Mouse (Mus musculus) heart, embryonic 14.5 days (tissue): ENCODE results near the gene Gjd2. TPM values are rescaled to one million over a fixed set of nuclear protein-coding genes. Genes with fewer than 3 reads are reported as not detected.

ENCODE experiments used
- ATAC-seq: fragments of 200-750 bp; cut with Nextera tagmentation; 2 replicates; pipeline ENCODE4 v1.8.0; 2017; ENCODE audit warnings: low read depth, moderate TSS enrichment; ENCODE audit not compliant: insufficient number of reproducible peaks, insufficient read depth, low FRiP score
- H3K27ac ChIP-seq, 2 experiments: fragments of 200-500 bp in 1 of 2; fragments of 300-500 bp in 1 of 2; sonication (generic) in 1 of 2; replicated peaks in 1 of 2; 2 replicates each; pipeline ENCODE4 v1.5.1; 2012 to 2014; ENCODE audit warnings: low read depth in 2 of 2, low read length in 2 of 2, control low read depth in 1 of 2, mild to moderate bottlenecking in 1 of 2, mixed read lengths in 1 of 2; ENCODE audit not compliant: control insufficient read depth in 1 of 2, insufficient read depth in 1 of 2
- H3K27me3 ChIP-seq: fragments of 300-500 bp; sonication (generic); 2 replicates; pipeline ENCODE4 v1.6.1; 2014; ENCODE audit warnings: mild to moderate bottlenecking, low read length, control low read depth; ENCODE audit not compliant: control insufficient read depth, insufficient read depth
- H3K36me3 ChIP-seq: fragments of 300-500 bp; sonication (generic); 2 replicates; pipeline ENCODE4 v1.6.1; 2014; ENCODE audit warnings: mild to moderate bottlenecking, control low read depth, low read length, mixed read lengths; ENCODE audit not compliant: control insufficient read depth, insufficient read depth
- H3K4me1 ChIP-seq, 2 experiments: fragments of 200-500 bp in 1 of 2; fragments of 300-500 bp in 1 of 2; sonication (generic) in 1 of 2; 2 replicates each; pipeline ENCODE4 v1.6.1; 2012 to 2014; ENCODE audit warnings: low read length in 2 of 2, control low read depth in 1 of 2, mixed read lengths in 1 of 2; ENCODE audit not compliant: control insufficient read depth in 2 of 2, insufficient read depth in 2 of 2
- H3K4me2 ChIP-seq: fragments of 300-500 bp; sonication (generic); 2 replicates; pipeline ENCODE4 v1.6.1; 2014; ENCODE audit warnings: mild to moderate bottlenecking, low read length
- H3K4me3 ChIP-seq, 2 experiments: fragments of 200-500 bp in 1 of 2; fragments of 300-500 bp in 1 of 2; sonication (generic) in 1 of 2; 2 replicates each; pipeline ENCODE4 v1.5.1; 2012 to 2014; ENCODE audit warnings: low read length in 2 of 2, mild to moderate bottlenecking in 2 of 2, control low read depth in 1 of 2, low read depth in 1 of 2, moderate library complexity in 1 of 2; ENCODE audit not compliant: control insufficient read depth in 1 of 2, insufficient read depth in 1 of 2
- H3K9ac ChIP-seq: fragments of 300-500 bp; sonication (generic); 2 replicates; pipeline ENCODE4 v1.6.1; 2014; ENCODE audit warnings: mild to moderate bottlenecking, low read length
- H3K9me3 ChIP-seq: fragments of 300-500 bp; sonication (generic); 2 replicates; pipeline ENCODE4 v1.6.1; 2016; ENCODE audit warnings: low read length, control low read depth; ENCODE audit not compliant: control insufficient read depth
- WGBS: fragments of 180-500 bp; shearing (Covaris S2); extraction: QIAGEN DNeasy Blood & Tissue Kit; methylation state at CpG from one replicate; pipeline ENCODE4 v1.1.7; 2014; 5-methylcytosine and 5-hydroxymethylcytosine counted together
- polyA plus RNA-seq: library from polyadenylated mRNA; unstranded; fragments of >200 nt; fragmentation: Nextera tagmentation; extraction: Ambion mirVana; gene quantifications from 2 replicates; pipeline ENCODE4 v1.2.1, GENCODE M21; 2014

Gene Gjd2
- polyA plus RNA-seq = not detected in 2 replicates

DNA sequence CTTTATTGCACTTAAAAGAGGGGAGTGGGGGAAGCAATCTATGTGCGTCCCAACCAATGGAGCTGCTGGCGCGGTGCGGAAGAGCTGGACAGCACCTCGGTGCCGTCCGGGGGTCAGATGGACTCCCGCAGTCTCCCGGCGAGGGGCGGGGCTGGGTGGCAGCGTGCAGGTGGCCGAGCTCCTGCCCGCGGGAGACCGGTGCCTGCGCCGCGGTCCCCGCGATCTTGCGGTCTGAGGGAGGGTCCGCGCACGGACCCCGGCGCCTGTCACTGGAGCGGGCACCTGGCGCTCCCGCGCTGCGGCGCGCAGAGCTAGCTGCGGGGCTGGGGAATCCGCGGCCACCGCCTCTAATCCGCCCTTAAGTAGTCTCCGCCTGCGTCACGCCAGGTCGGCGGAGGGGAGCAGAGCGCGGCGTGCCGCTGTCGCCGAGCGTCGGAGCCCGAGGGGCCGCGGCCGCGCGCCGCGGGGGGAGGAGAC is at the start of gene Gjd2:
Gene Gjd2 (minus strand): TSS at position 325 of the 477 bp plus-strand sequence.
- Histone ChIP-seq H3K27me3 (peaks cover 52% of the 10 kb centered on the region), H3K9me3 (no peaks in the 10 kb centered on the region)

DNA sequence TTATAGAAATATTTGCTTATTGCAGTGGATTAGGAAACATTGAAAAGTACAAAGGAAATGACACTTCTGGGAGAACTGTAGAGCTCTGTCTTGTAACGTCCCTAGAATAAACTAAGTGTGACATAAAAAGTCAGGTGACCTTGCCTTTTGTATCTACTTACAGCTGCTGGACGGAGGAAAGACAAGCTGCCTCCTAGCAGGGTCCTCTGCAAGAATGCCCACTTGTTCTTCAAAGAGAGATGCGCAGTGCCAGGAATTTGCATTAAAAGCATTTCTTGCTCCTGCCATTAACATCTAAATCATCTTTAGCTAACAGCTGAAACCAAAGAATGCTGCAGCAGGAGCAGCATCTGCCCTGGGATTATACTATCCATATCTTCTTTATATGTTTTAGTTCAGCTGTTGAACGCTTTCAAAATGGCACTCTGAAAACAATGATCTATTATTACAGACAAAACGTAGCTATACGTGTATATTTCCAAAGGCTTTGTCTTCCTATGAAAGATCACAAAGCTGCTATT is 46.7 kb upstream of the Gjd2 start:
- H3K27me3 ChIP-seq = no peaks in the 10 kb centered on the region
- ATAC-seq = no peak
- no peak overlapping the region for H3K9ac ChIP-seq
- H3K27ac ChIP-seq = no peak overlapping the region
- H3K36me3 ChIP-seq = peaks cover 5% of the 10 kb centered on the region; the same call in 1 of the 2 replicates
- WGBS = 51% methylated on average over 6 of the region's 6 CpGs
- H3K9me3 ChIP-seq = no peaks in the 10 kb centered on the region
- no peak overlapping the region for H3K4me3 ChIP-seq
- no peak overlapping the region for H3K4me2 ChIP-seq
- peaks cover 13 to 21% of the 10 kb centered on the region in 2 experiments for H3K4me1 ChIP-seq

More for the DNA sequence above, at the start of gene Gjd2:
- Histone ChIP-seq H3K4me3 (peak within 1 kb of the TSS; percentile 49), H3K9ac (no peak within 1 kb of the TSS; the same call in 1 of the 2 replicates), H3K36me3 (no peaks in the 10 kb centered on the region), H3K4me1 (peaks cover 0 to 12% of the 10 kb centered on the region in 2 experiments; a peak in 1 of 4 replicates), H3K27ac (no peak within 1 kb of the TSS), H3K4me2 (peak within 1 kb of the TSS; percentile 91)
- ATAC-seq = no peak
- WGBS = under 1% methylated on average over 60 of the region's 60 CpGs

DNA sequence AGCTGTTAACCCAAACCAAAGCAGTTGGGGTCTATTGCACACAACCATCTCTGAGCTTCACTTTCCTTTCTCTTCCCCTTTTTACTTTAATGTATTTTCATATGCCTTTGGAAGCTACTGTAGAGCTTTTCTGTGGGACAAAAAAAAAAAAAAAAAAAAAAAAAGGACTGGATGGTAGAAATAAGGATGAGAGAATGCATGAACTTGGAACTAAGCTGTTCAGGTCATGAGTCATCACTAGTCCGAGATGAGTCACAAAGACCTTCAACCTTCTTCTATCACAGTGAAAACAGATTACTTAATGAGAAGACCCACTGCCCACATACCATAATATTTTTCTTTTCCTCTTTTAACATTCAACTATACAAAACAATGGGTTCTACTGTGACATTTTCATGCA is 46.2 kb upstream of the Gjd2 start:
- Histone ChIP-seq H3K36me3 (peaks cover 5% of the 10 kb centered on the region; the same call in 1 of the 2 replicates), H3K4me2 (no peak overlapping the region), H3K4me3 (no peak overlapping the region), H3K9ac (no peak overlapping the region), H3K9me3 (no peaks in the 10 kb centered on the region), H3K4me1 (peaks cover 13 to 21% of the 10 kb centered on the region in 2 experiments), H3K27ac (no peak overlapping the region; a peak in 1 of 4 replicates), H3K27me3 (no peaks in the 10 kb centered on the region)
- ATAC-seq = no peak
- 43% methylated on average over 1 of the region's 1 CpGs for WGBS

DNA sequence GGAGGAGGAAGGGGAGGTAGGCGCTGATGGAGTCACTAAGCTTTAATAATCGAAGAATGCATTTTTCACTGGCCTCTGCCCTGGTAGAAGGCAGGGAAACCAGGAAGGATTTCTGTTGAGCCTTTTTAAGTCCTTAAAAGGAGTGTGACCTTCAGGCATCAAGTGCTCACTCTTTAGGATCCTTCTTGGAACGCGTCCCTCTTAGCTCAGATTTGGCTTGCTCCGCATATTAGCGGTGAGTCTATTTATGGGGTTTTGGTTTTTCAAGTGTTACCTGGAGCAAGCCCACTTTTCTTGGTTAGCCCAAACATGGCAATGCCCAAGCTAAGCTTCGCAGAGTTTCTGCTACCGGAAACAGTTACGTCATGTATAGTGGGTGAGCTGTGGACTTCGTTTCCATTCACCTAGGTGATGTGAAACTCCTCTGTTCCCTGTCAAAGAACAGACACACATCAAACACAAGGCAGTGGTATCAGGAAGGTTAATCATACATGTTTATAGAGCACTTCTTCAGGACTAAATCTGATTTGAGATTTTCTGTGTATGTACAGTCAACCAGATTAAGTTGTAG is 44.9 kb upstream of the Gjd2 start:
- Histone ChIP-seq H3K9me3 (no peaks in the 10 kb centered on the region), H3K27ac (peak overlapping the region; percentile 99), H3K27me3 (no peaks in the 10 kb centered on the region), H3K36me3 (peaks cover 5% of the 10 kb centered on the region; the same call in 1 of the 2 replicates), H3K9ac (peak overlapping the region; percentile 75), H3K4me2 (peak overlapping the region; percentile 62), H3K4me3 (0 out of 4 replicates have a peak overlapping the region, but pooled peaks of 1 of the 2 experiments have one; percentile 12), H3K4me1 (peaks cover 14 to 29% of the 10 kb centered on the region in 2 experiments)
- ATAC-seq = no peak; the same call in 1 of the 2 replicates
- 33% methylated on average over 10 of the region's 10 CpGs for WGBS

DNA sequence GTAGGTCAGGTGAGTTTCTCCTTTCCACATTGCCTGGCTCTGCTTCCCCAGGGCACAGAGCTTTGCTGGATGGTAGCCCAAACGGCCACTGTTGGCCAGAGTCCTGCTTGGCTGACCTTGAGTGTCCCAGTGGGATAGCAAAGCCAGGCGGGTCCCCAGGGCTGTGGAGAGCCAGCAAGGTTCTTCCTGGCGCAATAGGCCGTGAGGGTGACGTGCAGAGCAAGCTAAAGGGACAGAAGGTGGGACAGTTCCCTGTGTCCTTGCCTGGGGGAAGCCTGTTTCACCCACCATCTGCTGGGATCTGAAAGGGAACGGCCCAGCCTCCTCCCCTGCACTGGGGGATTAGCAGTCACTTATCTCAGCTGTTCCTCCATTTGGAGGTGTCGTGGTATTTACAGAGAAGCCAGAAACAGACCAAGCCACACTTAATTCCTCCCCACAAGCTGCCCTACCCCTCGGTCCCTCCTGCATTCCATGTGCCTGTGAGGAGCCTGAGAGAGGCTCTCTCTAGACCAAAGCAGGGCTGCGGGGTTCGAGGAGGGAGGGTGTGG is 44.0 kb upstream of the Gjd2 start:
- Histone ChIP-seq H3K9me3 (no peaks in the 10 kb centered on the region), H3K4me2 (peak overlapping the region; percentile 62), H3K27me3 (no peaks in the 10 kb centered on the region), H3K4me3 (peak overlapping the region; percentile 7 to 27), H3K9ac (peak overlapping the region; percentile 75), H3K4me1 (peaks cover 17 to 32% of the 10 kb centered on the region in 2 experiments), H3K27ac (peak overlapping the region; percentile 99), H3K36me3 (peaks cover 5% of the 10 kb centered on the region; the same call in 1 of the 2 replicates)
- WGBS = 2% methylated on average over 10 of the region's 10 CpGs
- ATAC-seq = peak; percentile 57

DNA sequence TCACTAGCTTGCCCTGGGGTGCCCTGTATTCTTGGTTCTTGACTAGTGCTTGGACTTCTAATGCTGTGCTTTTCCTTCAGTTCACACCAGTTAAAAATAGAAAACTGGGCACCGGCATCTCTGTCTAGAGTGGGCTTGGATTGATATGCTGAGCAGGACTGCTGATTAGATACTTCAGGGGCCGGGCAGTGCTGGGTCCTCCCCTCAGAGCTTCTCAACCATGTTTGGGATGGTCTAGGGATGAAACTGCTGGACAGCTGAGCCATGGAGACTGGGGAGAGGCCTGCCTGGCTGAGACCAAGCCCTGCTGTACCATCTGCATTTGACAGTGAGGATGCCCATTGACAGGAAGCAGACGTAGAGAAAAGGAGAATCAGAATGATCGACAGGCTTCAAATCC is 40.7 kb upstream of the Gjd2 start:
- peak overlapping the region; percentile 99 for H3K27ac ChIP-seq
- peak; percentile 32 for ATAC-seq

DNA sequence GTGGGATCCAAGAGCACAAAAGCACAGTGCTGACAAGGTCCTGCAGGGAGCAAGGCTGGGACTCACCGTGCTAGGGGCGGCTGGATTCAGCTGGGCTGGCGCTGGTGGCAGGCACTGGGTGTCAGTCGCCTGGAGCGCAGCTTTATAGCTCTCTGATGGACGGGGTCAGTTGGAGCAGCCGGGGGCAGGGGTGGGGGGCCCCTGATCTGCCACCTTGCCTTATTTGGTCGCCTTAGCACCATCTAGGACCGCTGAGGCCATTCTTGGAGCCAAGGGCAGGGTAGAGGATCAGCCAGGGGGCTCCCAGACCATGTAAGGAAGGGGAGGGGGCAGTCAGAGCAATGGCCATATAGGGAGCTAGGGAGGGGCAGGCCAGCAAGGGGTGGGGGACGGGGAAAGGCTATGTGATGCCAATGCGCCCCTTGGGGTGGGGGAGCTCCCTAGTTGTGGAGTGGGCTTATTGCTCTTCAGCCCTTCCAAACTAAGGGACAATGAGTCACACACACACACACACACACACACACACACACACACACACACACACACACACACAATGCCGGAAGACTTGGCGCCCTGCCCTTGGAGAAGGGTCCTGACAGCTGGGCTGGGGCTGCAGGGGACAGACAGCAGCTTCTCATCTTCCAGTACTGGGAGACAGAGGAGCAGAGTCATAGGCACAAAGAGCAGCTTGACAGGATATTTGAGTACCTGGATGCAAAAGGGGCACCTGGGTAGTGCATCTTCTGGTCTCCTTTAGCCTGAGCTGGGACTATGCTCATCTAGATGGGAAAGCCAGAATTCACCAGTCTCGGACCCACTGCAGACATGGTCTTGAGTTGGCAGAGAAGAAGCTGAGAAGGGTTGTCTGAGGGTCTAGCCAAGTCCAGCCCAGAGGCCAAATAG is 39.5 kb upstream of the Gjd2 start, which contains the start of gene Actc1:
Gene Actc1 (minus strand): TSS at position 853 of the 903 bp plus-strand sequence.
- Histone ChIP-seq H3K4me3 (peak within 1 kb of the TSS; percentile 60 to 86), H3K27me3 (no peaks in the 10 kb centered on the region), H3K9ac (peak within 1 kb of the TSS; percentile 95), H3K27ac (peak within 1 kb of the TSS; percentile 99), H3K4me2 (peak within 1 kb of the TSS; percentile 65), H3K36me3 (peaks cover 37% of the 10 kb centered on the region), H3K4me1 (peaks cover 12 to 19% of the 10 kb centered on the region in 2 experiments), H3K9me3 (no peaks in the 10 kb centered on the region)
- 14% methylated on average over 14 of the region's 14 CpGs for WGBS
- ATAC-seq = peak; percentile 85

More for the DNA sequence above, 40.7 kb upstream of the Gjd2 start:
- H3K9me3 ChIP-seq = no peaks in the 10 kb centered on the region
- 21% methylated on average over 4 of the region's 4 CpGs for WGBS
- peaks cover 25% of the 10 kb centered on the region for H3K36me3 ChIP-seq
- peak overlapping the region; percentile 30 to 60 for H3K4me3 ChIP-seq
- H3K9ac ChIP-seq = peak overlapping the region; percentile 95
- no peaks in the 10 kb centered on the region for H3K27me3 ChIP-seq
- peak overlapping the region; percentile 65 for H3K4me2 ChIP-seq
- H3K4me1 ChIP-seq = peaks cover 17 to 26% of the 10 kb centered on the region in 2 experiments
